Mouse (Mus musculus): ENCODE measurements around the gene Ascc2. TPM values are rescaled to one million over a fixed set of nuclear protein-coding genes. Genes with fewer than 3 reads are reported as not detected.

Gene Ascc2
- polyA plus RNA-seq, 1 experiment from 2014 or later: 32.0 TPM

- Histone ChIP-seq H3K9ac (ENCODE audit: low read depth, low read length) (no peak overlapping the region), H3K36me3 (ENCODE audit: control insufficient read depth, insufficient read depth, low read length) (peaks cover 12% of the 10 kb centered on the region), H3K4me1 (ENCODE audit: control insufficient read depth, insufficient read depth, low read length) (no peaks in the 10 kb centered on the region), H3K27ac (ENCODE audit: low read length) (no peak overlapping the region), H3K27me3 (replicated peaks; ENCODE audit: control insufficient read depth, insufficient read depth, low read length) (no peaks in the 10 kb centered on the region), H3K4me3 (ENCODE audit: low read length) (no peak overlapping the region), H3K9me3 (ENCODE audit: control insufficient read depth, low read length) (no peaks in the 10 kb centered on the region), H3K4me2 (ENCODE audit: low read depth, low read length) (no peak overlapping the region)
- ATAC-seq: no peak
- WGBS: 76% methylated on average over 5 of the region's 5 CpGs
Measured at GRCm38 (mm10) chr11:4685510-4685909, 48.0 kb downstream of the Ascc2 start.

GRCm38 (mm10) chr11:4687027-4687426, 49.5 kb downstream of the Ascc2 start:
- H3K27me3 ChIP-seq (replicated peaks; ENCODE audit: control insufficient read depth, insufficient read depth, low read length): no peaks in the 10 kb centered on the region
- no peak for ATAC-seq
- no peak overlapping the region for H3K4me2 ChIP-seq (ENCODE audit: low read depth, low read length)
- no peaks in the 10 kb centered on the region for H3K4me1 ChIP-seq (ENCODE audit: control insufficient read depth, insufficient read depth, low read length)
- no peak overlapping the region for H3K9ac ChIP-seq (ENCODE audit: low read depth, low read length)
- no peaks in the 10 kb centered on the region for H3K9me3 ChIP-seq (ENCODE audit: control insufficient read depth, low read length)
- H3K36me3 ChIP-seq (ENCODE audit: control insufficient read depth, insufficient read depth, low read length): peaks cover 9% of the 10 kb centered on the region
- no peak overlapping the region for H3K4me3 ChIP-seq (ENCODE audit: low read length)
- H3K27ac ChIP-seq (ENCODE audit: low read length): no peak overlapping the region
- 77% methylated on average over 3 of the region's 3 CpGs for WGBS

GRCm38 (mm10) chr11:4687874-4688273, 50.3 kb downstream of the Ascc2 start:
- no peak overlapping the region for H3K4me2 ChIP-seq (ENCODE audit: low read depth, low read length)
- H3K9me3 ChIP-seq (ENCODE audit: control insufficient read depth, low read length): no peaks in the 10 kb centered on the region
- H3K36me3 ChIP-seq (ENCODE audit: control insufficient read depth, insufficient read depth, low read length): peaks cover 3% of the 10 kb centered on the region
- no peak overlapping the region for H3K4me3 ChIP-seq (ENCODE audit: low read length)
- no peaks in the 10 kb centered on the region for H3K4me1 ChIP-seq (ENCODE audit: control insufficient read depth, insufficient read depth, low read length)
- ATAC-seq: no peak
- no peaks in the 10 kb centered on the region for H3K27me3 ChIP-seq (replicated peaks; ENCODE audit: control insufficient read depth, insufficient read depth, low read length)
- 38% methylated on average over 3 of the region's 3 CpGs for WGBS
- H3K27ac ChIP-seq (ENCODE audit: low read length): no peak overlapping the region
- H3K9ac ChIP-seq (ENCODE audit: low read depth, low read length): no peak overlapping the region

GRCm38 (mm10) chr11:4688632-4689380, 51.3 kb downstream of the Ascc2 start:
- H3K9me3 ChIP-seq (ENCODE audit: control insufficient read depth, low read length): no peaks in the 10 kb centered on the region
- no peaks in the 10 kb centered on the region for H3K27me3 ChIP-seq (replicated peaks; ENCODE audit: control insufficient read depth, insufficient read depth, low read length)
- 36% methylated on average over 11 of the region's 11 CpGs for WGBS
- no peak overlapping the region for H3K4me2 ChIP-seq (ENCODE audit: low read depth, low read length)
- ATAC-seq: no peak; the same call in 1 of the 2 replicates
- no peaks in the 10 kb centered on the region for H3K4me1 ChIP-seq (ENCODE audit: control insufficient read depth, insufficient read depth, low read length)
- H3K9ac ChIP-seq (ENCODE audit: low read depth, low read length): no peak overlapping the region
- H3K36me3 ChIP-seq (ENCODE audit: control insufficient read depth, insufficient read depth, low read length): no peaks in the 10 kb centered on the region
- H3K27ac ChIP-seq (ENCODE audit: low read length): no peak overlapping the region
- H3K4me3 ChIP-seq (ENCODE audit: low read length): no peak overlapping the region

- H3K9ac ChIP-seq (ENCODE audit: low read depth, low read length): no peak overlapping the region
- 81% methylated on average over 7 of the region's 7 CpGs for WGBS
- no peak for ATAC-seq
- no peak overlapping the region for H3K4me2 ChIP-seq (ENCODE audit: low read depth, low read length)
- H3K9me3 ChIP-seq (ENCODE audit: control insufficient read depth, low read length): no peaks in the 10 kb centered on the region
- no peak overlapping the region for H3K27ac ChIP-seq (ENCODE audit: low read length)
- no peaks in the 10 kb centered on the region for H3K27me3 ChIP-seq (replicated peaks; ENCODE audit: control insufficient read depth, insufficient read depth, low read length)
- H3K36me3 ChIP-seq (ENCODE audit: control insufficient read depth, insufficient read depth, low read length): no peaks in the 10 kb centered on the region
- H3K4me3 ChIP-seq (ENCODE audit: low read length): no peak overlapping the region
- H3K4me1 ChIP-seq (ENCODE audit: control insufficient read depth, insufficient read depth, low read length): no peaks in the 10 kb centered on the region
Measured at GRCm38 (mm10) chr11:4690353-4690752, 52.8 kb downstream of the Ascc2 start.

GRCm38 (mm10) chr11:4691213-4691612, 53.7 kb downstream of the Ascc2 start:
- WGBS: 50% methylated on average over 10 of the region's 10 CpGs
- Histone ChIP-seq H3K4me1 (ENCODE audit: control insufficient read depth, insufficient read depth, low read length) (no peaks in the 10 kb centered on the region), H3K27me3 (replicated peaks; ENCODE audit: control insufficient read depth, insufficient read depth, low read length) (no peaks in the 10 kb centered on the region), H3K4me3 (ENCODE audit: low read length) (no peak overlapping the region), H3K27ac (ENCODE audit: low read length) (no peak overlapping the region), H3K9ac (ENCODE audit: low read depth, low read length) (no peak overlapping the region), H3K9me3 (ENCODE audit: control insufficient read depth, low read length) (no peaks in the 10 kb centered on the region), H3K4me2 (ENCODE audit: low read depth, low read length) (no peak overlapping the region), H3K36me3 (ENCODE audit: control insufficient read depth, insufficient read depth, low read length) (no peaks in the 10 kb centered on the region)
- ATAC-seq: no peak

GRCm38 (mm10) chr11:4692162-4692561, 54.6 kb downstream of the Ascc2 start:
- no peak overlapping the region for H3K4me2 ChIP-seq (ENCODE audit: low read depth, low read length)

GRCm38 (mm10) chr11:4697043-4697983, 59.8 kb downstream of the Ascc2 start:
- ATAC-seq: no peak
- H3K27me3 ChIP-seq (replicated peaks; ENCODE audit: control insufficient read depth, insufficient read depth, low read length): no peaks in the 10 kb centered on the region
- H3K4me3 ChIP-seq (ENCODE audit: low read length): no peak overlapping the region
- H3K4me2 ChIP-seq (ENCODE audit: low read depth, low read length): no peak overlapping the region
- H3K36me3 ChIP-seq (ENCODE audit: control insufficient read depth, insufficient read depth, low read length): peaks cover 5% of the 10 kb centered on the region; the same call in 1 of the 2 replicates
- H3K27ac ChIP-seq (ENCODE audit: low read length): no peak overlapping the region
- H3K9me3 ChIP-seq (ENCODE audit: control insufficient read depth, low read length): no peaks in the 10 kb centered on the region
- 42% methylated on average over 7 of the region's 7 CpGs for whole genome bisulfite sequencing
- no peak overlapping the region for H3K9ac ChIP-seq (ENCODE audit: low read depth, low read length)
- peaks cover 2% of the 10 kb centered on the region; the same call in 1 of the 2 replicates for H3K4me1 ChIP-seq (ENCODE audit: control insufficient read depth, insufficient read depth, low read length)

More at GRCm38 (mm10) chr11:4692162-4692561, 54.6 kb downstream of the Ascc2 start:
- Histone ChIP-seq H3K27ac (ENCODE audit: low read length) (no peak overlapping the region), H3K27me3 (replicated peaks; ENCODE audit: control insufficient read depth, insufficient read depth, low read length) (no peaks in the 10 kb centered on the region), H3K36me3 (ENCODE audit: control insufficient read depth, insufficient read depth, low read length) (no peaks in the 10 kb centered on the region), H3K9me3 (ENCODE audit: control insufficient read depth, low read length) (no peaks in the 10 kb centered on the region), H3K9ac (ENCODE audit: low read depth, low read length) (no peak overlapping the region), H3K4me3 (ENCODE audit: low read length) (no peak overlapping the region), H3K4me1 (ENCODE audit: control insufficient read depth, insufficient read depth, low read length) (no peaks in the 10 kb centered on the region)
- WGBS: 85% methylated on average over 11 of the region's 11 CpGs
- ATAC-seq: no peak

- H3K27ac ChIP-seq (ENCODE audit: low read length): no peak overlapping the region
- peaks cover 12% of the 10 kb centered on the region for H3K4me1 ChIP-seq (ENCODE audit: control insufficient read depth, insufficient read depth, low read length)
- 80% methylated on average over 8 of the region's 8 CpGs for WGBS
- H3K9ac ChIP-seq (ENCODE audit: low read depth, low read length): no peak overlapping the region
- no peak overlapping the region for H3K4me3 ChIP-seq (ENCODE audit: low read length)
- H3K36me3 ChIP-seq (ENCODE audit: control insufficient read depth, insufficient read depth, low read length): peaks cover 5% of the 10 kb centered on the region; the same call in 1 of the 2 replicates
- no peaks in the 10 kb centered on the region for H3K9me3 ChIP-seq (ENCODE audit: control insufficient read depth, low read length)
- ATAC-seq: no peak
- H3K4me2 ChIP-seq (ENCODE audit: low read depth, low read length): no peak overlapping the region
- no peaks in the 10 kb centered on the region for H3K27me3 ChIP-seq (replicated peaks; ENCODE audit: control insufficient read depth, insufficient read depth, low read length)
Measured at GRCm38 (mm10) chr11:4700726-4701125, 63.2 kb downstream of the Ascc2 start.
